Mouse (Mus musculus) 3T3-L1 (cell line): ENCODE measurements around the gene Acsl4.
A peak's percentile ranks its signal among the peaks of the same experiment; 100 is the strongest.

Experiments
- DNase-seq: peaks from one replicate; pipeline ENCODE4 v3.0.0-alpha.2; 2015; ENCODE audit warnings: low read depth, low spot score

Acsl4 gene

DNA sequence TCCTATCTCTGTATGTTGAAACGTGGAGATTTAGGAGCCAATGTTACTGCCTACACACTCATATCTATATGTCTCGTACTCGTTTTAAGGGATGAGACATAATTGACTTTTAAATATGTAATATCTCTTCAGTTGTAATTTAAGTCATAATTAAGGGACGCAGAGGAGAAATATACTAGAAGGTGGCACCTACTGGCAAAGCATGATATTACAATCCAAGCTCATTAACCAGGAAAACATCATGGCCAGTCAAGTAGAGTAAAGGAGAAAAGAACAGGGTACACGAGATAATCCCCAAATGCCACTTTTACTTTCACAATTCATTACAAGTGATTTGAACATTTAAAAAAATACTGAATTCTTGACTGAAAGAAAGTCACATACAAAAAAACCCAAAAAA, 31.9 kb downstream of the Acsl4 start:
- peak; percentile 16 for DNase-seq

DNA sequence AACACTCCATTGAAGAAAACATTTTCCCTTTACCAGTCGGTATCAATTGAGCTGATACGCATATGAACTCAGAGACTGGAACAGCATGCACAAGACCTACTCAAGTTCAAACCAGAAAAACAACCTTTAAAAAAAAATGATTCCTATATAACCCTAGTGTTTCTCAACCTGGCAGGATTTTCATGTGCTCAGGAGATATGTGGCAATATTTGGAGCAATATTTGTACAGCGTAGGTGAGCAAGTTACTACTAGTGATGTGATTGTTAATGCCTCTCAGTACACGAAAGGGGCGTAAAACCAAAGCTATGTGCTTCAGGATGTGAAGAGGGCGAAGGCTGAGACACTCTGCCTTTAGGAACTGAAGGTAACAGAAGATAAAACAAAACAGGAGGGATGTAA, 54.1 kb downstream of the Acsl4 start:
- DNase-seq = no peak

DNA sequence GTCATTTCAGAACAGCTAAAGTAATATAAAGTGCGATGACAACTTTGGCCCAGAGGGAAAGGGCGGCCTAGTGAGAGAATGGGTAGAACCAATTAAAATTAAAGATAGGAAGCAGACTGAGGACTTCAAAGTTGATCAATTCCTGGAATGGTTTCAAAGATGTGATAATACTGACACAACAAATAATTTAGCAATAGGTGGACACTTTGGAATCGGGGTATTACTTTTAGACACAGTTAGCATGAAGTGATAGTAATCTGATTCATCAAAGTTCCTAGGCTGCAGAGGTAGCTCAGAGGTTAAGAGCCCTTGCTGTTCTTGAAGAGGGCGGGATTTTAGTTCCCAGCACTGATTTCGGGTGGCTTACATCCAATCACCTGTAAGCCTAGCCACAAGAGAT, 54.8 kb downstream of the Acsl4 start:
- no peak for DNase-seq

DNA sequence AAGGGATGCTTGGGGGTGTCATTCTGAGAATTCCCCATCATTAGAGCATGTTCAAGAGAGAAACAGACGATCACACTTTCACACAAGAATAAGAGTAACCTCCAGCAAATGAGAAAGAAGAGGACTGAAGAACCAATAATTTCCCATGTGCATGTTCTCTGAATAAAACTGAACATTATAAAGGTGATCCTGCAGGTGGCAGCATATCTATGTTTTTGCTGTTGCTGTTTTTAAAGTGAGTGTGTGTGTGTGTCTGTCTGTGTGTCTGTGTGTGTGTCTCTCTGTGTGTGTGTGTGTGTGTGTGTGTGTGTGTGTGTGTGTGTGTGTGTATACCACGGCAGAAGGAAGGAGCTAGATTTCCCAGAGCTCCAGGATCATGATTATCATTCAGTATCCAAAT, 64.6 kb downstream of the Acsl4 start:
- peak; percentile 38 for DNase-seq

DNA sequence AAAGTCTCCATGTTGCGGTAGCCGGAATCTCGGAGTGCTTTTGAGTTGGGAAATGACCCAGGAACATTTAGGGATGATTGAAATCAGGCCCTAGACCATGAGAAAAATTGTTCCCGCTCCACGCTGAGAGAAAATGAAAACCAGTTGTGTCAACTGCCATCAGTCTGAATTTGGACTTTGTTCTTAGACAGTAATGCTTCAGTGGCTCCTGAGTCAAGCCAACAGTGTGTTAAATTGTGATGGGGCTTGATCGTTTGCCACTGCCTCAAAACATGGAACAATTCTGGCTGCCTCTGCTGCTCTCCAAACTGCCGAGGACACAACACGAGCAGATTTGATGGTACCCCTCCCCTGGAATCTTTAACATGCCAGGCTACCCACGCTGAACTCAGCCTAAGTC, 74.2 kb downstream of the Acsl4 start:
- no peak for DNase-seq

DNA sequence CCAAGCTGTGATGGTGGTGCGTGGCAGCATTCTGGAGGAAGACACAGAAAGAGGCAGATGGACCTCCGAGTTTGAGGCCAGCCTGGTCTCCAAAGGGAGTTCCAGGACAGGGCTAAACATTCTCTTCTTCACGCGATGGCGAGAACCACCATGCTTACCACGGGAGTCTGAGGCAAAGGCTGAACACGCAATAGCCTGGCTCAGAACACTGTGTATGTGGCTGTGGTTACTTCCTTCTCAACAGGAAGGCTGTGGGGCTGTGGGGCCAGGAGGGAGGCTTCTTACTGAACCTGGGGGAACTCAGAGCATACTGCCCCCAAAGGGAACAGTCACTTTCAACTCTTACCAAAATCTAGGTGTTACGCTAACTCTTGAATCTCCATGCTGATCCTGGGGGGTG, 75.1 kb downstream of the Acsl4 start:
- no peak for DNase-seq

DNA sequence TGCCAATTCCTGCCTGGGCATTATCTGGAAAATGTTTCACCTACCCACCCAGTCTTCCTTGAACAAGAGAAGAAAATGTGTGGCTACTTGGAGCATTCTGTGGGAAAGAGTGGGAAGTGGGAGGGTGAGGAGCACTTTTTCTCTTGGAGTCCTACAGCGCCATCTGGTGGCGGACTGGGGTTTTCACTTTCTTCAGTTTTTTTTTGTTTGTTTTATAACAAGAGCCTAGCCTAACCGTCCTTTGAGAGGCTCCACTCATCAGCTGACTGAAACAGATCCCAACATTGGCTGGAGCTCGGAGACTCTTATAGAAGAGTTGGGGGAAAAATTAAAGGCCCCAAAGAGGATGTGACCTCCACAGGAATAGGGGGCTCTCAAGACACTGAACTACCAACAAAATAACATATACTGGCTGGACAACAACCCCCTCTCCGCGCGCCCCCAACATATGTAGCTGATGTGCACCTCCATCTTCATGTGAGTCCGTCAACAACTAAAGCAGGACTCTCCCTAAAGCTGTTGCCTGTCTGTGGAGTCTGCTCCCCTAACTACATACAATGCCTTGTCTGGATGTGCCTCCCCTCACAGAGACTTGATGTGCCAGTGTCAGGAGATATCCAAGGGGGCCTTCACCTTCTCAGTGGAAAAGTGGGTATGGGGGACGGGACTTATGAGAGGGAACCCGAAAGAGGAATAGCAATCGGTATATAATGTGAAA, 75.9 kb downstream of the Acsl4 start:
- peak; percentile 83 for DNase-seq

DNA sequence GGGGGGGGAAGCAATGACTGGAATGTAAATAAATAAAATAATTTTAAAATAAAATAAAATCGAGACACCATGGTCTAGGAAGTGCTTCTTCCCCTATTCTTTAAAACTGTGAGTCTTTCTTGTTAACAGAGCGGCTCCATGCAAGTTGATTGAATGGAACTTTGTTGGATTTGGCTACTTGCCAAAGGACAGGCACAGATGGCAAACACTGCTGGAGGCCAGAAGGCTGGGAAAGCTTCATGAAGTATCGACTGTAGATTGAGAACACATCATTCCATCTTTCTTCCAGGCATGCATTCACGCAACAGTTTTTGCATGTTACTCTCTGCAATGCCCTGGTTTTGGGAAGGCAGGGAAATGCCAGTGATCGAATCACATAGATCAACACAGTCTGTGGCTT, 79.9 kb downstream of the Acsl4 start:
- no peak for DNase-seq

DNA sequence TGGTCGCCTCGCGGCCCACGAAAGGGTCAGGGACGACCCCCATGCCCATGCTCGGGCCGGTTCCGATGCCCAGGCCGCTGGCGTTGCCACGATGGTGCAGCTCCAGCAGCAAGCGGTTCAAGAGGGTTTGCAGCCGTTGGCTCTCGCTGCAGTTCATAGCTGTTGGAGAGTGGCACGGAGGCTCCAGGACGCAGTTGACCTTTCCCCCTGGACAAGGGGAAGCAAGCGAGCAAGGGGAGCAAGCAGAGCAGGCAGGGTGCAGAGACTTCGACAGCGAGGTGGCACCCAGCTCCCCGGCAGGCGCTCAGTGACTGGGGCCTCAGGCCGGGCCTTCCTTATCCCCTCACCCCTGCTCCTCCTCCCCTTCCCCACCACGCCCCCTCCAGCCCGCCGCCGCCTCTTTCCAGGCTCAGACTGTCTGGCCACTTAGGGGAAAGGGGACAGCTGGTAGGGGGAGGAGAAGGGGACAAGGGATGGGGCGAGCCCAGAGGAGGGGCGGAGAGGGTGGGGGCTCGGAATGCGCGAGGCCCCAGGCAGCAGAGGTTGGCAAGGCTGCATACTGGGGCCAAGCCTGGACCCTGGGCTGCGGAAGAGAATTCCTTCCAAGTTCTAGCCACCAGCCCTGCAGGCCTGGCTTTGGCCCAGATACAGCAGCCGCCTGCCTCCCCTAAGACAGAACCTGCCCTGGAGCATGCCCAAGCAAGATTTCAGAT, 84.3 kb downstream of the Acsl4 start, which contains the start of gene Kcne1l:
Gene Kcne1l, minus strand, starts transcription at position 426 of the 713 bp plus-strand sequence.
- no peak for DNase-seq

DNA sequence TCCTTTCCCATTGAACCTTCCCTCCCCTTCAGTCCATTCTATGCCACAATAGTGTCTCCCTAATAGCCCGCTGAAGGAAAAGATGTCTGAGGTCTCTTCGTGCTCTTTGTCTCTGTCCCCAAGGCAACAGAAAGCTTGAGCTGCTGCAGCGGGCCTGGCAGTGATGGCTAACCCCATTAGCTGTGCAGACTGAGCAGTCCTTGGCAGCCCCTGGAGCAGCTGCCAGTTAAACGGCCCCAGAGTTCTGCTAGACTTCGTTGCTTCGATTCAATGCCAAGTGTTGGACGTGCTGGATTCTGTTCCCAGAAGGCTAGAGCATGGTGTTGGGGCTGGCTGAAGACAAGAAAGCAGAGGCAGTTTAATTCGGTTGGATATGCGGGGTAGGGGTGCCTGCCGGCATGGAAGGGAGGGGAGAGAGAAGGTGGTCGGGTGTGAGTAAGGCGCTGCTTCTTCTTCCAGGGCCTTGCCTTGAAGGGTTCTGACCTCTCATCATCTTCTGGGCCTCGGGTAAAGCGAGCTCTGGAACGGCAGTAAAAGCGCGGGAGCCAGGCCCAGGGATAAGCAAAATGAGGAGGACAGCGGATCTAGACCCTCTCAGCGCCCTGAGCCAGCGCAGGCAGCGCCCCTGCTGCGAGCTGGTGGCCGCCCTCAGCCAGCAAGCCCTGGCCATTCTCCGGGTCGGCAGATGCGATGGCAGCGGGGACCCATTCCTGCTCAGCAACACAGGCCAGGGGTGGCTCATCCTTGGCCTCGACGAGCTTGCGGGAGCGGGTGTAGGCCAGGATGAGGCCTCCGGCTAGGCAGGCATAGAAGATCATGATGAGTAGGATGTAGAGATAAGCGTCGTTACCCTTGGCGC, 85.1 kb downstream of the Acsl4 start:
- DNase-seq = no peak

DNA sequence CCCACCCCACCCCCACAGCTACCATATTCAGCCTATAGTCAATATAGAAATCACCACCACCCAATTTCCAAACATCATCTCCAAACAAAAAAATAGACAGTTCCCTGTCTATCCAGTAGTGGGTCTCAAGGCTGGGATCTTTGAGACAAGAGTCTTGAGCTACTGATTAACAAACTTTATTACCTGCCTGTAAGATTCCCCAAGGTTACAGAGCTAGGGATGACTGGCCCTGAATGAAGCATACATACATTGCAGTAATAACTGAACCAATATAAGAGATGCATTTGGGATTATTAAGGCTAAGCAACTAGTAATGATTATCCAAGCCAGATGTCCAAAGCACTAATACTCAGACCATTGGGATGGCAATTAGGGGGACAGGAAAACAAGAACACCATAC, 85.7 kb downstream of the Acsl4 start:
- DNase-seq = no peak

DNA sequence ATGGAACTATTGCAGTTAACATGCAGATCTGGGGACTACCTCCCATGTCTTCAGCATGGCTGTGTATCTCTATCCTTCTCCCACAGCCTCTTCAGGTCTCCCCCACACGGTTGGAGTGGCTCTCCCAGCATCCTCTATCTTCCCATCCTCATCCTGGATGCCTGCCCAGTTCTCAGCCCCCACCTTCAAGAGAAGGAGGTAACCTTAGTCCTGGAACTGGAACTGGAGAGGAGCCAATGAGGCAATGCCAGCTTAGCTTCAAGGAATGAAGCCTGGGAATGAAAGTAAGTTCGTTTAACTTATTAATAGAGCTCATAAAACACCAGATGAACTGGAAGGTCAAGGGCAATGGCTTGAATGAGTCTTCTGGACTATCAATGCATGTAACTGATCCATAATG, 86.9 kb downstream of the Acsl4 start:
- DNase-seq = no peak

DNA sequence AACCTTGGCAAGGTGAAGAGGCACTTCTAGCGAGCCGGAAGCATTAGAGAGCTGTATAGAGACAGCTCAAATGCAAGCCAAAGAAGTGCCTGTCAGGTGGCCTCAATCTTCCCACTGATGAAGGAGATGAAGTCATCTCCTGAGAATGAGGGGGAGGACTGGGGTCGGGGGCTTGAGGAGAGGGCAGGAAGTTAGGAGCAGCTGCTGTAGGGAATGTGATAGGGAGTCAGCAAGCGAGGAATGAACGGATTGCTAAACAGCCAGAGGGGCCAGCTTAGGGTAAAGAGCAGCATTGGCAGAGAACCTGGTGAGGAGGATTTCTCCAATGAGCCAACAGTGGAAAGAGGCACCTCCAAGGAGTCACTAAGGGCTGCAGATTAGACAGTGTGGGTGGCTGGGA, 104.4 kb downstream of the Acsl4 start:
- no peak for DNase-seq

DNA sequence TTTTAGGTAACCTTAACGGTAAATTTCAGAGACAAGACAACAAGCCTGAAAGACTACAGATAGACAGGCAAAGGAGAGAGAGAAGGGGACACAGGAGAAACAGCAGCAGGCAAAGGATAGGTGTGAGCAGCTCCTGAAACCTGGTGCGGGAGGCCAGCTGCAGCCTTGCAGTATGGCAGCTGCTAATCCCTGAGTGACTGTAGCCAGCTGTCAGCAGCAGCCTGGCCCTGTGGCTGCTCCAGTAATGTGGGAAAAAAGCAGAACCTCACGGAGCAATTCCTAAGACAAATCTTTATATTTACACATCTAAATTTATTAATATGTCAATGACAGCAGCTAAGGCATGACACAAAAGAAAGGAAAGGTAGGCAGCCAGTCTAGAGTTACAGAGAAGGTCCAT, 113.8 kb downstream of the Acsl4 start:
- no peak for DNase-seq

DNA sequence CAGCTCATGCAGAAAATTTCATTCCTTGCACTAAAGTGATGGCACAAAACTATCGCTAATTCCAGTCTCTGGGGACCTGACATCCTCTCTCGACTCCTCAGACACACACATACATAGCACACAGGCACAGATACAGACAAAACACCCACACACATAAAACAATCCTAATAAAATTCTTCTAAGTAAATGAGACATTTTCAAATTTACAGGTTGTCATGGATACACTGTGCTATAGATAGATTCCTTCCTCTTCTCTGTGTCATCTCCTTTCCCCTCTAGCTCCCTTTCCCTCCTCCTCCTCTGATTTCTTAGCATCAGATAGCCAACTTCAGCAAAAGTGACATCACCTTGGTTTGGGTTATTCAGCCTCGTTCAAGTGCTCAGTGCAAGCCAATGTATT, 114.3 kb downstream of the Acsl4 start:
- no peak for DNase-seq
